Mouse (Mus musculus) neural tube, embryonic 11.5 days (tissue): ENCODE results near the gene Taar8c. TPM values are rescaled to one million over a fixed set of nuclear protein-coding genes. Genes with fewer than 3 reads are reported as not detected.
A peak's percentile ranks its signal among the peaks of the same experiment; 100 is the strongest.
"Not testable (repeated sequence)": the region's sequence is repeated elsewhere in the genome, so short reads cannot be mapped to it uniquely, and the experiment has no call there.

ENCODE experiments used
- ATAC-seq: fragments of 200-750 bp; cut with Nextera tagmentation; 2 replicates; pipeline ENCODE4 v1.8.0; 2017; ENCODE audit warnings: moderate number of reproducible peaks, mild to moderate bottlenecking, moderate TSS enrichment, moderate library complexity; ENCODE audit not compliant: insufficient read depth, low FRiP score, low TSS enrichment
- DNase-seq: peaks from one replicate; pipeline ENCODE4 v3.0.0-alpha.2; 2015; ENCODE audit warnings: low spot score
- H3K27ac ChIP-seq: fragments of 300-500 bp; sonication (generic); 2 replicates; pipeline ENCODE4 v1.5.1; 2014; ENCODE audit warnings: low read depth, mild to moderate bottlenecking, low read length
- H3K27me3 ChIP-seq: fragments of 300-500 bp; sonication (generic); 2 replicates; pipeline ENCODE4 v1.6.1; 2014; ENCODE audit warnings: mild to moderate bottlenecking, low read length, mixed read lengths; ENCODE audit not compliant: control insufficient read depth, insufficient read depth
- H3K36me3 ChIP-seq: fragments of 300-500 bp; sonication (generic); 2 replicates; pipeline ENCODE4 v1.6.1; 2014; ENCODE audit warnings: mild to moderate bottlenecking, low read length, moderate library complexity, mixed read lengths; ENCODE audit not compliant: control insufficient read depth, insufficient read depth
- H3K4me1 ChIP-seq: fragments of 300-500 bp; sonication (generic); 2 replicates; pipeline ENCODE4 v1.6.1; 2014; ENCODE audit warnings: low read length, mixed read lengths; ENCODE audit not compliant: control insufficient read depth, insufficient read depth
- H3K4me2 ChIP-seq: fragments of 300-500 bp; sonication (generic); 2 replicates; pipeline ENCODE4 v1.6.1; 2014; ENCODE audit warnings: low read depth, mild to moderate bottlenecking, moderate library complexity
- H3K4me3 ChIP-seq: fragments of 300-500 bp; sonication (generic); 2 replicates; pipeline ENCODE4 v1.5.1; 2014; ENCODE audit warnings: low read depth, low read length
- H3K9ac ChIP-seq: fragments of 300-500 bp; sonication (generic); 2 replicates; pipeline ENCODE4 v1.6.1; 2014; ENCODE audit warnings: mild to moderate bottlenecking, low read length
- H3K9me3 ChIP-seq: fragments of 300-500 bp; sonication (generic); 2 replicates; pipeline ENCODE4 v1.6.1; 2016; ENCODE audit warnings: low read length; ENCODE audit not compliant: control insufficient read depth
- WGBS: fragments of 180-500 bp; shearing (Covaris S2); extraction: QIAGEN DNeasy Blood & Tissue Kit; methylation state at CpG from one replicate; pipeline ENCODE4 v1.1.7; 2014; 5-methylcytosine and 5-hydroxymethylcytosine counted together
- polyA plus RNA-seq: library from polyadenylated mRNA; unstranded; fragments of >200 nt; fragmentation: Nextera tagmentation; extraction: Ambion mirVana; gene quantifications from 2 replicates; pipeline ENCODE4 v1.2.1, GENCODE M21; 2014

Taar8c gene
- polyA plus RNA-seq, 1 experiment from 2014 or later = not detected

- Histone ChIP-seq H3K27me3 (no peaks in the 10 kb centered on the region), H3K4me2 (peak overlapping the region; percentile 20; the same call in 1 of the 2 replicates), H3K9me3 (no peaks in the 10 kb centered on the region), H3K4me3 (no peak overlapping the region), H3K9ac (no peak overlapping the region), H3K27ac (no peak overlapping the region), H3K36me3 (no peaks in the 10 kb centered on the region), H3K4me1 (no peaks in the 10 kb centered on the region)
- ATAC-seq (peak; percentile 86), DNase-seq (peak; percentile 38)
- WGBS = 23% methylated on average over 9 of the region's 9 CpGs
Measured at GRCm38 (mm10) chr10:24131451-24132262, 29.9 kb upstream of the Taar8c start.

- H3K36me3 ChIP-seq = no peaks in the 10 kb centered on the region
- H3K9ac ChIP-seq = no peak overlapping the region
- WGBS = 61% methylated on average over 6 of the region's 6 CpGs
- H3K4me1 ChIP-seq = no peaks in the 10 kb centered on the region
- no peak overlapping the region for H3K4me2 ChIP-seq
- H3K9me3 ChIP-seq = no peaks in the 10 kb centered on the region
- no peak overlapping the region for H3K27ac ChIP-seq
- no peaks in the 10 kb centered on the region for H3K27me3 ChIP-seq
- peak; percentile 53 for DNase-seq
- no peak overlapping the region for H3K4me3 ChIP-seq
- ATAC-seq = no peak
Measured at GRCm38 (mm10) chr10:24111116-24111778, 9.5 kb upstream of the Taar8c start.

DNA sequence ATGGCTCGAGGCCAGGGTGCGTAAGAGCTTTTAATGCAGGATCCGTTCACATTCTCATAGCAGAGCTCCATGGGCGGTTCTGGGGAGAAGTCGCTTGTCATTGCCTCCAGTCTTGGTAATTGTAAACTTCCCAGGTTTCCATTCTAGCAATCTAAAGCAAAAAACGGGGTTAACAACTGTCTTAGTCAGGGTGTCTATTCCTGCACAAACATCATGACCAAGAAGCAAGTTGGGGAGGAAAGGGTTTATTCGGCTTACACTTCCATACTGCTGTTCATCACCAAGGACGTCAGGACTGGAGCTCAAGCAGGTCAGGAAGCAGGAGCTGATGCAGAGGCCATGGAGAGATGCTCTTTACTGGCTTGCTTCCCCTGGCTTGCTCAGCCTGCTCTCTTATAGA is 7.7 kb upstream of the Taar8c start, which contains the start of gene Taar9:
TSS of gene Taar9 (minus strand) at position 101 of the 400 bp plus-strand sequence.
- not testable (repeated sequence) for DNase-seq, H3K4me3 ChIP-seq, H3K36me3 ChIP-seq, H3K4me2 ChIP-seq, H3K9me3 ChIP-seq, H3K9ac ChIP-seq, H3K27ac ChIP-seq, H3K27me3 ChIP-seq, ATAC-seq, H3K4me1 ChIP-seq
- 87% methylated on average over 8 of the region's 8 CpGs for WGBS

GRCm38 (mm10) chr10:24108236-24108635 is 6.5 kb upstream of the Taar8c start:
- H3K27me3 ChIP-seq = no peaks in the 10 kb centered on the region
- no peaks in the 10 kb centered on the region for H3K36me3 ChIP-seq
- 46% methylated on average over 3 of the region's 3 CpGs for WGBS
- H3K4me2 ChIP-seq = no peak overlapping the region
- H3K9ac ChIP-seq = no peak overlapping the region
- DNase-seq (no peak), ATAC-seq (no peak)
- no peak overlapping the region for H3K4me3 ChIP-seq
- no peaks in the 10 kb centered on the region for H3K9me3 ChIP-seq
- H3K27ac ChIP-seq = no peak overlapping the region
- H3K4me1 ChIP-seq = no peaks in the 10 kb centered on the region

GRCm38 (mm10) chr10:24107747-24108146 is 6.0 kb upstream of the Taar8c start:
- ATAC-seq (no peak), DNase-seq (no peak)
- no peaks in the 10 kb centered on the region for H3K4me1 ChIP-seq
- WGBS = 62% methylated on average over 5 of the region's 5 CpGs
- no peak overlapping the region for H3K9ac ChIP-seq
- H3K27me3 ChIP-seq = no peaks in the 10 kb centered on the region
- no peak overlapping the region for H3K27ac ChIP-seq
- H3K4me3 ChIP-seq = no peak overlapping the region
- no peak overlapping the region for H3K4me2 ChIP-seq
- no peaks in the 10 kb centered on the region for H3K9me3 ChIP-seq
- H3K36me3 ChIP-seq = no peaks in the 10 kb centered on the region

GRCm38 (mm10) chr10:24103299-24103698 is 1.6 kb upstream of the Taar8c start:
- DNase-seq, H3K27me3 ChIP-seq, H3K4me3 ChIP-seq, H3K4me2 ChIP-seq, ATAC-seq, H3K9ac ChIP-seq, H3K4me1 ChIP-seq, H3K27ac ChIP-seq, H3K9me3 ChIP-seq, H3K36me3 ChIP-seq: not testable (repeated sequence)
- WGBS = 43% methylated on average over 1 of the region's 1 CpGs

GRCm38 (mm10) chr10:24097010-24097409 is 4.7 kb downstream of the Taar8c start:
- not testable (repeated sequence) for H3K4me2 ChIP-seq, H3K9ac ChIP-seq, DNase-seq, H3K27me3 ChIP-seq, H3K9me3 ChIP-seq, H3K4me3 ChIP-seq, H3K36me3 ChIP-seq, H3K4me1 ChIP-seq, H3K27ac ChIP-seq, ATAC-seq
- WGBS = 62% methylated on average over 2 of the region's 2 CpGs

DNA sequence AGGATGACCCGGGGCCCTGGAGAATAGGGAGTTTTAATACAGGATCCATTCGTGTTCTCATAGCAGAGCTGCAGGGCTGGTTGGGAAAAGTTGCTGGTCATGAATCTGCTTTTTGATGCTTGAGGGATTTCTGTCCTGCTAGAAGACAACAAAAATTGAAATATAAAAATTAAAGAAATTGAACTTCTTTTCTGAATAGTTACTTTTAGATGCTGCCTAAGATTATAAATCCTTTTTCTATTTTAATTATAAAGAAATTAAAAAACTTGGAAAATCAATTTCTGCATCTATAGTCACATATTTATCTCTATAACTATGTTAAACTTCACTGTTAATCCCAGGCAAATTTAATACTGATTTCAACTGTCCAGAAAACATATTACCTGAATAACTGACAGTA is 9.5 kb downstream of the Taar8c start, which contains the start of gene Taar8b:
TSS of gene Taar8b (minus strand) at position 101 of the 400 bp plus-strand sequence.
- Histone ChIP-seq H3K4me2 (no peak within 1 kb of the TSS), H3K9ac (no peak within 1 kb of the TSS), H3K36me3 (no peaks in the 10 kb centered on the region), H3K27ac (no peak within 1 kb of the TSS), H3K9me3 (no peaks in the 10 kb centered on the region), H3K27me3 (no peaks in the 10 kb centered on the region), H3K4me3 (no peak within 1 kb of the TSS), H3K4me1 (no peaks in the 10 kb centered on the region)
- WGBS = 70% methylated on average over 2 of the region's 2 CpGs
- no peak for ATAC-seq
- DNase-seq = no peak

GRCm38 (mm10) chr10:24087168-24087567 is 14.5 kb downstream of the Taar8c start:
- no peaks in the 10 kb centered on the region for H3K9me3 ChIP-seq
- no peaks in the 10 kb centered on the region for H3K27me3 ChIP-seq
- DNase-seq (no peak), ATAC-seq (no peak)
- no peak overlapping the region for H3K4me2 ChIP-seq
- WGBS = 92% methylated on average over 2 of the region's 2 CpGs
- H3K9ac ChIP-seq = no peak overlapping the region
- no peak overlapping the region for H3K27ac ChIP-seq
- no peaks in the 10 kb centered on the region for H3K36me3 ChIP-seq
- H3K4me1 ChIP-seq = no peaks in the 10 kb centered on the region
- H3K4me3 ChIP-seq = no peak overlapping the region
